Comparison of ENCODE assay signal across 8 mouse cellular contexts in the genomic region with DNA sequence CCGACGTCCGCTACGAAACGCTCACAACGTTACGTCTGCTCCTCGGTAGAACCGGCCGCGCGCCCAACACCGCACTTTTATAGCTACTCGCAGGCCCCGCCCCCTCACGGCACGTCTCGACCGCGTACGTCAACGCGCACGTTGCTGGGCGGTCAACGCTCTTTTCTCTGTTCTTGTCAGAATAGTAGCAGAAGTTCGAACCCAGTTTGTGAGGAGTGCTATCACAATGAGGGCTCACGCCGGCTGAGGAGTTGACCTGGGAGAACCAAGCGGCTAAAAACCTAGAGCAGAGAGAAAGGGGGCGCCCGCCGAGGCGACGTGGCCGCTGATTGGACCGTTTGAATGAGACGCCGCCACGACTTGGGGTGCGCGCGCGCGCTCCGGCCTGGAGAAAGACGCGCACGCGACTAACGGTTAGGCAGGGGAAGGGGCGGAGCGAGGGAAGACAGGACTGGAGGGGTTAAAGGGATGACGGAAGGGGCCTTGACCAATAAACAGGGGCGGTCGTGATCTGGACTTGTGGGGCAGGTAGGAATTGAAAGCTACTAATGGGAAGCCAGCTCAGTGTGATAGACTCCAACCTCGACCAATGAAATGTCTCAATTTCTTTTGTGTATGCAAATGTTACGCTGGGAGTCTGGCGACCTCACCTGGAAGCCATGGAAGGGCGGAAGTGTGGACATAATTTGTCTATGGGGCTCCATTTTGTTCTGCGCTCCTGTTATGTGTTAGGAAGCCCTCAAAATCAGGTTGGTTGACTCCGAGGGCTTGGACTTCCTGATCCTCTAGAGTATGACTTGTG. TPM values are rescaled to one million over a fixed set of nuclear protein-coding genes. Genes with fewer than 3 reads are reported as not detected.
A peak's percentile ranks its signal among the peaks of the same experiment; 100 is the strongest.
DNase-seq lines count a peak whose midpoint lies in the region; ATAC-seq lines count a peak whose summit lies in the region.

A gene (minus strand): TSS at position 288 of the 802 bp plus-strand sequence.

- peak within 1 kb of the TSS; percentile 64 for H3K4me2 ChIP-seq in hindbrain, embryonic 11.5 days (replicated peaks; ENCODE audit: low read depth, low read length)

- peaks cover 2% of the 10 kb centered on the region; the same call in 1 of the 2 replicates for H3K36me3 ChIP-seq in hindbrain, embryonic 11.5 days (ENCODE audit: control insufficient read depth, insufficient read depth, low read length)

- no peaks in the 10 kb centered on the region for H3K27me3 ChIP-seq in hindbrain, embryonic 11.5 days (ENCODE audit: control insufficient read depth, insufficient read depth, low read length)

- peak within 1 kb of the TSS; percentile 99 for H3K9ac ChIP-seq in hindbrain, embryonic 11.5 days (ENCODE audit: low read depth, low read length)

- under 1% methylated on average over 62 of the region's 62 CpGs for WGBS in hindbrain, embryonic 11.5 days

- peak; percentile 99 for ATAC-seq in hindbrain, embryonic 11.5 days (ENCODE audit: low FRiP score)

- H3K27ac ChIP-seq in hindbrain, embryonic 11.5 days (ENCODE audit: low read depth, low read length): peak within 1 kb of the TSS; percentile 95

- peak within 1 kb of the TSS; percentile 99 for H3K4me3 ChIP-seq in hindbrain, embryonic 11.5 days (ENCODE audit: low read depth, low read length)

- H3K4me1 ChIP-seq in hindbrain, embryonic 11.5 days (replicated peaks; ENCODE audit: control insufficient read depth, insufficient read depth, low read length): peaks cover 3% of the 10 kb centered on the region

- no peaks in the 10 kb centered on the region for H3K9me3 ChIP-seq in hindbrain, embryonic 11.5 days (ENCODE audit: control insufficient read depth, low read length)

- peak; percentile 100 for DNase-seq in Muller cell, postnatal 12 days (ENCODE audit: inconsistent ontology term)
- DNase-seq in cerebellum, adult 9-11 months: peak; percentile 100
- DNase-seq in frontal cortex, adult 2 months (ENCODE audit: extremely low spot score in 1 of 2, low spot score in 1 of 2): peak; percentile 98 to 99
- DNase-seq in hindbrain, embryonic 11.5 days (ENCODE audit: low spot score): peak; percentile 100
- DNase-seq in layer of hippocampus, postnatal 10 days (ENCODE audit: low spot score in 2 of 2): peak; percentile 98 to 99
- peak; percentile 100 for DNase-seq in lung, postnatal 10 days
- DNase-seq in ovary, postnatal 36 days (ENCODE audit: low spot score): peak; percentile 96
- DNase-seq in thymus, postnatal 25 days: peak; percentile 98

RNA-seq across cellular contexts. Expression of the gene that starts here (rescaled TPM):
- polyA plus RNA-seq in frontal cortex, adult 2 months (2012; rRNA removed): 146 and 177 TPM in 2 replicates
- polyA plus RNA-seq in hindbrain, embryonic 11.5 days (2014; fragmentation: Nextera tagmentation; extraction: Ambion mirVana): 400 and 452 TPM in 2 replicates
- 100 to 1,000 TPM; 129 to 166 TPM for total RNA-seq in layer of hippocampus, postnatal 10 days (2021)

Comparison
In these comparisons a context has a peak if more than half of its experiments do, and no peak if none do; other contexts are left out.
1. Peak in every context shown above with its lines: DNase-seq, ATAC-seq, H3K4me3 ChIP-seq and H3K27ac ChIP-seq.